Mouse (Mus musculus): ENCODE data around the gene Prkcb.

The Prkcb gene

GRCm38 (mm10) chr7:122290165-122290564 lies 1.6 kb downstream of the Prkcb start:
- DNase-seq (ENCODE audit: low spot score in 2 of 2), result peak in 1 of 2 experiments; percentile 40

- DNase-seq (ENCODE audit: low spot score in 2 of 2), result no peak
Observed at GRCm38 (mm10) chr7:122290771-122291170, 2.2 kb downstream of the Prkcb start.

GRCm38 (mm10) chr7:122292151-122292550 lies 3.6 kb downstream of the Prkcb start:
- no peak for DNase-seq (ENCODE audit: low spot score in 2 of 2)

GRCm38 (mm10) chr7:122294111-122294510 lies 5.6 kb downstream of the Prkcb start:
- DNase-seq (ENCODE audit: low spot score in 2 of 2), result no peak

- no peak for DNase-seq (ENCODE audit: low spot score in 2 of 2)
Observed at GRCm38 (mm10) chr7:122295363-122295762, 6.8 kb downstream of the Prkcb start.

GRCm38 (mm10) chr7:122296331-122296730 lies 7.8 kb downstream of the Prkcb start:
- DNase-seq (ENCODE audit: low spot score in 2 of 2), result no peak

- no peak for DNase-seq (ENCODE audit: low spot score in 2 of 2)
Observed at GRCm38 (mm10) chr7:122296805-122297204, 8.3 kb downstream of the Prkcb start.

- DNase-seq (ENCODE audit: low spot score in 2 of 2), result no peak
Observed at GRCm38 (mm10) chr7:122297627-122298026, 9.1 kb downstream of the Prkcb start.

GRCm38 (mm10) chr7:122298715-122299114 lies 10.2 kb downstream of the Prkcb start:
- no peak for DNase-seq (ENCODE audit: low spot score in 2 of 2)

- DNase-seq (ENCODE audit: low spot score in 2 of 2), result no peak
Observed at GRCm38 (mm10) chr7:122300538-122300937, 12.0 kb downstream of the Prkcb start.

GRCm38 (mm10) chr7:122302538-122302937 lies 14.0 kb downstream of the Prkcb start:
- peak in 1 of 2 experiments; percentile 50 for DNase-seq (ENCODE audit: low spot score in 2 of 2)

GRCm38 (mm10) chr7:122303988-122304387 lies 15.4 kb downstream of the Prkcb start:
- no peak for DNase-seq (ENCODE audit: low spot score in 2 of 2)

GRCm38 (mm10) chr7:122304521-122304920 lies 16.0 kb downstream of the Prkcb start:
- DNase-seq (ENCODE audit: low spot score in 2 of 2), result no peak

GRCm38 (mm10) chr7:122307241-122307640 lies 18.7 kb downstream of the Prkcb start:
- DNase-seq (ENCODE audit: low spot score in 2 of 2), result no peak

GRCm38 (mm10) chr7:122308661-122309060 lies 20.1 kb downstream of the Prkcb start:
- no peak for DNase-seq (ENCODE audit: low spot score in 2 of 2)

GRCm38 (mm10) chr7:122309909-122310725 lies 21.6 kb downstream of the Prkcb start:
- DNase-seq (ENCODE audit: low spot score in 2 of 2), result no peak

- no peak for DNase-seq (ENCODE audit: low spot score in 2 of 2)
Observed at GRCm38 (mm10) chr7:122310726-122311018, 22.1 kb downstream of the Prkcb start.

- DNase-seq (ENCODE audit: low spot score in 2 of 2), result no peak
Observed at GRCm38 (mm10) chr7:122313690-122314477, 25.3 kb downstream of the Prkcb start.

GRCm38 (mm10) chr7:122315720-122316331 lies 27.3 kb downstream of the Prkcb start:
- DNase-seq (ENCODE audit: low spot score in 2 of 2), result no peak

- no peak for DNase-seq (ENCODE audit: low spot score in 2 of 2)
Observed at GRCm38 (mm10) chr7:122316681-122317080, 28.1 kb downstream of the Prkcb start.

GRCm38 (mm10) chr7:122317485-122317884 lies 28.9 kb downstream of the Prkcb start:
- DNase-seq (ENCODE audit: low spot score in 2 of 2), result no peak

GRCm38 (mm10) chr7:122319566-122319965 lies 31.0 kb downstream of the Prkcb start:
- DNase-seq (ENCODE audit: low spot score in 2 of 2), result no peak
